Mouse (Mus musculus): ENCODE results near the gene Igf2r.
"Not testable (repeated sequence)": the region's sequence is repeated elsewhere in the genome, so short reads cannot be mapped to it uniquely, and the experiment has no call there.

Gene Igf2r

GRCm38 (mm10) chr17:12714080-12714561 lies 55.3 kb downstream of the Igf2r start:
- DNase-seq, result no peak

- DNase-seq, result no peak
Measured at GRCm38 (mm10) chr17:12712993-12713392, 56.5 kb downstream of the Igf2r start.

GRCm38 (mm10) chr17:12712191-12712590 lies 57.3 kb downstream of the Igf2r start:
- no peak for DNase-seq

- no peak for DNase-seq
Measured at GRCm38 (mm10) chr17:12710976-12711375, 58.5 kb downstream of the Igf2r start.

GRCm38 (mm10) chr17:12710050-12710780 lies 59.2 kb downstream of the Igf2r start:
- no peak for DNase-seq

GRCm38 (mm10) chr17:12708398-12708797 lies 61.1 kb downstream of the Igf2r start:
- no peak for DNase-seq

GRCm38 (mm10) chr17:12706590-12707049 lies 62.8 kb downstream of the Igf2r start:
- no peak for DNase-seq

GRCm38 (mm10) chr17:12702901-12703300 lies 66.6 kb downstream of the Igf2r start:
- DNase-seq, result no peak

- DNase-seq, result no peak
Measured at GRCm38 (mm10) chr17:12700373-12700772, 69.1 kb downstream of the Igf2r start.

- no peak for DNase-seq
Measured at GRCm38 (mm10) chr17:12691899-12692298, 77.6 kb downstream of the Igf2r start.

- no peak for DNase-seq
Measured at GRCm38 (mm10) chr17:12689537-12689936, 79.9 kb downstream of the Igf2r start.

GRCm38 (mm10) chr17:12688427-12689110 lies 80.9 kb downstream of the Igf2r start:
- peak; percentile 55 for DNase-seq

- no peak for DNase-seq
Measured at GRCm38 (mm10) chr17:12684928-12685624, 84.4 kb downstream of the Igf2r start.

- DNase-seq, result no peak
Measured at GRCm38 (mm10) chr17:12684412-12684811, 85.1 kb downstream of the Igf2r start.

GRCm38 (mm10) chr17:12683582-12683981 lies 85.9 kb downstream of the Igf2r start:
- no peak for DNase-seq

- DNase-seq, result no peak
Measured at GRCm38 (mm10) chr17:12678261-12678660, 91.2 kb downstream of the Igf2r start.

GRCm38 (mm10) chr17:12677139-12677538 lies 92.3 kb downstream of the Igf2r start:
- DNase-seq, result no peak

- DNase-seq, result no peak
Measured at GRCm38 (mm10) chr17:12675646-12676045, 93.8 kb downstream of the Igf2r start, which contains the start of gene Slc22a1. Gene Slc22a1 (minus strand): TSS chr17:12675829.

GRCm38 (mm10) chr17:12674980-12675379 lies 94.5 kb downstream of the Igf2r start:
- not testable (repeated sequence) for DNase-seq

- DNase-seq, result no peak
Measured at GRCm38 (mm10) chr17:12673871-12674270, 95.6 kb downstream of the Igf2r start.

GRCm38 (mm10) chr17:12672285-12672790 lies 97.1 kb downstream of the Igf2r start:
- no peak for DNase-seq

- DNase-seq, result no peak
Measured at GRCm38 (mm10) chr17:12671029-12671605, 98.3 kb downstream of the Igf2r start.

- DNase-seq, result no peak
Measured at GRCm38 (mm10) chr17:12669363-12669679, 100.1 kb downstream of the Igf2r start.
